Mouse (Mus musculus): ENCODE data around the gene Fgf3.

The Fgf3 gene

DNA sequence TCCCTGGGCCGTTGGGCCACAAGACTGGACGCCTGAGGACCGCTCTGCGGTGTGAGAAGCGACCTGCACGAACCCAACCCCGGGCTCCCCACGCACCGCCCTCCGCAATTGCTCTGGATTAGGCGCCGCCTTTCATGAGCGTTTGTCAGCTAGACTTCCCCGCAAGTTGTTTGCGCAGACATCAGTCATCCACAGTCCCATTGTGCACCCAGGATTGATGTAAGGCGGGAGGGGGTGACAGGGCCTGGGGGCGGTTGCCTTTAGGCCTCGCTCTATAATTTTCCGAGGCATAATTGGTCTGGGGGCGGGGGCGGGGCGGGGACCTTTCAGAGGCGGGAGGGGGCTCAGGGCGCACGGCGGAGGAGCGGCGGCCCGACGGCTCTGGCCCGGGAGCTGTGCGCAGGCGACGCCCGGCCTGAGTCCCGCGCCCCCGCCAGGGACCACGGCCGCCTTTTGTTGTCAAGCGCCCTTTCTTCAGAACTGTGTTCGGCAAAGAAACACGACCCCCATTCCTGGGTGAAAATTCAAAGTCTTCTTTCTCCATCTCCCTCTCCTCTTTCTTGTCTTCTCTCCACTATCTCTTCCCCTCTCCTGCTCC lies at the start of gene Fgf3:
Fgf3 (plus strand) TSS at position 193 of the 598 bp plus-strand sequence.
- DNase-seq (ENCODE audit: low spot score in 2 of 2) = no peak

DNA sequence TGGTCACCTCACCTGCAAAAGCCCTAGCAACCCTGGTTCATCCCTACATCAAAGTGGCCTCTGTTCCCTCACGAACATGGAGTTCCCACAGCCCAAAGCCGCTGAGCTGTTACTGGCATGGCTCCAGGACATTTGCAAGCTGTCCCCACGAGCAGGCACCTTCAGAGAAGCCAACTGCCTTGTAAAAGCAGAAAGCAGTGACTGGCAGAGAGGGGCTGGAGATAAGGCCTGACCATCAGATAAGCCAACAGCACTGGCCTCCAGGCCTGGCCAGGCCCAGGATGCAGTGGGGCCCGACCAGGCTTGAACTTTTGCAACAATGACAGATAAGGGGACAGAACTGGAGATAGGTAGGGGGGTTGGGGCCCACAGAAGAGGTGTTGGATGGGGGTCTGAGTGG lies 49.3 kb upstream of the Fgf3 start:
- no peak for DNase-seq (ENCODE audit: low spot score in 2 of 2)

DNA sequence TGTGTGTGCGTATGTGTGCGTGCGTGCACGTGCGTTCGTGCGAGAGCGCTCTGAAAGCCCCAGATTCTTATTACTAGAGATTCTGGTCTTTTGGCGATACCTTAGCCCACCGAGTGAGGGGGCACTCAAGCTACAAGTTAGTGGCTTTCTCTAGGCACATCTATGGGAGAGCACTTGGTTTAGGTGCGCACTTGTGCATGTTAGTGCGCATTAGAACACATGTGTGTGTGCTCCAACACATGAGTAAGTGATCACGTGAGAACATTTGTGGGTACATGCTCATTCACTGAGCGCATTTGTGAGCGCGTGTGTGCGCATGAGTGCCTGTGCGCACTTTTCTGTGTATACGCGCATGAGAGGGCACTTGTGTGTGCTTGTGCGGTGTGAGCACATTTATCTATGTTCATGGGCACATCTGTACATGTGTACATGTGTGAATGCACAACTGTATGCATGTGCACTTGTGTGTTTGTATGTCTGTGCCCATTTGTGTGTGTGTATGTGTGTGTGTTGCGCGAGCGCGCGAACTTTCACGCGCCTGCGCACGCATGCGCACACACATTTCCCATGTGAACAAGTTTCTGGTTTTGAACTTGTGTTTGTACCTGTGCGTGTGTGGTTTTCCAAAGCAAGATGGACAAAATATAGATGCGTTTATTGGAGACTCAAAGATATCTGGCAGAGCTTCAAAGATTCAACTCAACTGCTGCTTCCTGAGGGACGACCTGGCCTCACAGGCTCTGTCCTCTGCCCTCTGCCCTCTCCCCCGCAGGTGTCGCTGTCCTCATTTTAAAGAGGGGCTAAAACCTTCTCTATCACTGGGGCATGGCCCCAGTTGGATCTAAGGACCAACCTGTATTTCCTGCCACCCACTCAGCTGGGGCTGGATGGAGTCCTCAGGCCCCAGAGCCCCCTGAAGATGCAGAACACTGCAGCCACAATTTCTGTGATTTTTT lies 48.0 kb upstream of the Fgf3 start:
- DNase-seq (ENCODE audit: low spot score in 2 of 2) = peak in 1 of 2 experiments; percentile 3

DNA sequence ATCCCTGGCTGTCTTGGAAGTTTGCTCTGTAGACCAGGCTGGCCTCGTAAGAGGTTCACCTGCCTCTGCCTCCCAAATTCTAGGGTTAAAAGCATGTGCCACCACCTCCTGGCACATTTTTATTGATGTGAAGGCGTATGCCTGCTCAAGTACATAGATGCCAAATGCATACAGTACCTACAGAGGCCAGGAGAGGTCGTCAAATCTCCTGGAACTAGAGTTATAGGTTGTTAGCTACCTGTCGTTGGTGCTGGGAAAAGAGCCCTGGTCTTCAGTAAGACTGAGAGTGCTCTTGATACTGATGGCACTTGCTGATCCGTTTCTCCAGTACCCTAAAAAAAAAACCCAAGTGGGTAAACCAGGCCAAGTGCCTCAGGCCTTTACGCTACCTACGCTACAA lies 46.5 kb upstream of the Fgf3 start:
- no peak for DNase-seq (ENCODE audit: low spot score in 2 of 2)

DNA sequence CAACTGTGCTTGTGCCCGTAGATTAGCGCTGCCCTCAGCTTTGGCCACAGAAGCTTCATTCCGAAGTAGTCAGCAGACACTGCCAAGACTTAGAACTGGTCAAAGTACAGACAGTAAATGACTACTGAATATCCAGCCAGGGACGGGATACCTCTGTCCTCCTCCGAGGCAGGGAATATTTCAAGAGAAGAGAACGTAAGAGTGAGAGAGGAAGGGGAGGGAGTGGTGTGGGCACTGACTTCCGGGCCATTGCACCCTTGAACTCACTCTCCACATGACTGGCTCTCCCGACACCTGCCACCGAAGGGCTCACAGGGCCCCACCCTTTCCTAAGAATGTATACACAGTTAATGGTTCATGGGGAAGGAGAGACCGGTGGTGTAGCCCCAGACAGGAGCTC lies 44.6 kb upstream of the Fgf3 start:
- DNase-seq (ENCODE audit: low spot score in 2 of 2) = no peak

DNA sequence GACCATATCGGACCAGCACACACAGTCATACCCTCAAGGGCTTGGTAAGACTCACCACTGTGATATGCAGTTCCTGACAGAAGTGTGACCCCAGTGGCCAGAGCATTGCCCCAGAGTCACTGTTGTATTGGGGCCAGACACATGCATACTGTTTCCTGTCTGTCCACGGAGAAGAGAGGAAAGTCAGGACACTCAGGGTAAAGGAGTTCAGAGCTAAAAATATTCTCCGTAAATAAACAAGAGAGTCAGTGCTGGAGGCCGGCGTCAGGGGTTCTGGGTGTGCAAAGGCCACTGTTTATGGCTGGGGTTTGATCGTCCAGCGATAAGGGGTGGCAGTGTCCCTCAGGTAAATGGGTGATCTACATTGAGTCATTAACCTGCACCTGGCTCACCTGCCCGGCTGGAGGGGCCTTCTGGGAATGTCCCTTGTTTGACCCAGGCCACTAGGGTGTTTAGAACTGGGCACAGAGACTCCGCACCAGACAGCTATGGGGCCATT lies 41.9 kb upstream of the Fgf3 start:
- no peak for DNase-seq (ENCODE audit: low spot score in 2 of 2)

DNA sequence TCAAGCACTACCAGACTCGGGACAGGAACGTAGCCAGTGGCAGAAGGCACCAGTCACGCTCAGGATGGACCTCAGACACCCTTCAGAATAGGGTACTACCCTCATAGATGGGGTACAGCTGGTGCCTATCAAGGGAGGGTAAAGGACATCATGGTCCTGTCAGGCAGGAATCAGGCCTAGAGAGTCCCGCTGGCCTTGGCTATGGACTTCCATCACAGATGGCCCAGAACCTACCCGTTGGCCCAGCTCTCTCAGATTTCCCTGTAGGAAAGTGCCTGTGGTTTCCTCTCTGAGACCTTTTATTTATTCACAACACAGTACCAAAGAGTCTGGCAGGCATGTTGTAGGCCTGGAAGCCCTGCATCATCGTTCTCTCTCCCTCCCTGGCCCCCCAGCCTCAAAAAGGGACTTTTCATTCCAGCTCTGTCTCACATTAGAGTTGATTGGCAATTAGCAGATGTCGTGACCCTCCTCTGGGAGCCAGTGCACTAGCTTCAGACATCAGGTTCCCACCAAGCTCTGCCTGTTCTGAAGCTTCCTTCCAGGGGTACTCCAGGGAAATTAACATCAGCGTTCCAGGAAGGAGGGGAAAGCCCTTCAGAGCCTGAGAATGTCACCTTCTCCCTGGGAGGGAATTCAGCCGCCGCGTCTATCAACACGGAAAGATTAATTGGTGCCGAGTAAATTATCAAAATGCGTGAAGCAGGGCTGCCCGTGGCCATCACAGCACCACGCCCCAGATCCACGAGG lies 40.7 kb upstream of the Fgf3 start:
- DNase-seq (ENCODE audit: low spot score in 2 of 2) = no peak

DNA sequence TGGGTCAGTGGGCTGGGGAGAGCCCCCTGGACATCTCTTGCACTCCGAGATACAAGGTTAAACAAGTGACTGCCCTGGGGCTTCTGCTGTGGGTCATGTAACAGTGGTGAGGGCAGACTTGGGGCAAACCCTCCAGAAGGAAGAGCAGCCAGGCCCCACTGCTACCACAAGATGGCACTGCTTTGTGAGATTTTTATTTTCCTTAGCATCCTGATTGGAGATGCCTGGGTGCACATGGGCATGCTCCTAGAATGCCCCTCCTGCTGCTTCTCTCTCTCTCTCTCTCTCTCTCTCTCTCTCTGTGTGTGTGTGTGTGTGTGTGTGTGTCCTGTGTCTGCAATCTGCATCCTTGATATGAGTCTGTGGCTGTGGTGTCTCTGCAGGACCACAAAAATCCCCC lies 39.4 kb upstream of the Fgf3 start:
- DNase-seq (ENCODE audit: low spot score in 2 of 2) = peak; percentile 17 to 43

DNA sequence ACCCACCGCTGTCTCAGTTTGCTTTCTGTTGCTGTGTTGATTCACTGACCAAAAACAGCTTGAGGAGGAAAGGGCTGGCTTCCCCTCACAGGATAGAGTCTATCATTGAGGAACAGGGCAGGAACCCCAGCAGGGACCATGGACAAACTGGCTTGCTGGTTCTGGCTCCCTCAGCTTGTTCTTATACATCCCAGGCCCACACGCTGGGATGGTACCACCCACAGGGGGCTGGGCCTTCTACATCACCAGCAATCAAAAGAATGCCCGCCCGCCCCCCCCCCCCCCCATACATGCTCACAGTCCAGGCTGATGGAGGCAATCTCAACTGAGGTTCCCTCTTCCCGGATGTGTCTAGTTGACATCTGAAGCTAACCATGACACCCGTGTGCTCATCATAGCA lies 30.8 kb upstream of the Fgf3 start:
- no peak for DNase-seq (ENCODE audit: low spot score in 2 of 2)

DNA sequence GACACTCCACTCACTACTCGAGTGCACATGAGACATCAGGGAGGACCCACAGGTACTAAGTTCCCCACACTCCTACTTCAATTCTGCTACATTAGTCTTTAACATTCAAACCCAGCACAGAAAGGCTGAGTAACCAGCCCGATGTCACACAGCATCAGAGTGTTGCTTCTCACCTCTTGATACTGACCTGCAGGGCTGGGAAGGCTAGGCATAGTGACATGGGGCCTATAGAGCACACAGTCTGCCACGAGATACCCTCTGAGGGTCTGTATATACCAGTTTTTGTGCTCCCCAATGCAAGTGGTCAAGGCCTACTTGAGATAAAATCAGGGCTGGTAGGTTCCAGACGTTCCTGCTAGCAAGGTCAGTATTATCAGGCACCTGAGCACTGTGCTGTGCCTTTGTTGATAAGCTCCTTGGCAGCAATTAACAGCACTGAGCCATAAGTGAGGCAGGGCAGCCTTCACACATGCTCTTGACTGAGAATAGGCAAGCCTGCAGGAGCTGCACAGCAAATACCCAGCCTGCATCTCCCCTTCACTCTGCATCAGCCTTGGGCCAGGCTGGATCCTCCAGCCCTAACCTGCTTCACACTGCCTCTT lies 29.8 kb upstream of the Fgf3 start:
- no peak for DNase-seq (ENCODE audit: low spot score in 2 of 2)

DNA sequence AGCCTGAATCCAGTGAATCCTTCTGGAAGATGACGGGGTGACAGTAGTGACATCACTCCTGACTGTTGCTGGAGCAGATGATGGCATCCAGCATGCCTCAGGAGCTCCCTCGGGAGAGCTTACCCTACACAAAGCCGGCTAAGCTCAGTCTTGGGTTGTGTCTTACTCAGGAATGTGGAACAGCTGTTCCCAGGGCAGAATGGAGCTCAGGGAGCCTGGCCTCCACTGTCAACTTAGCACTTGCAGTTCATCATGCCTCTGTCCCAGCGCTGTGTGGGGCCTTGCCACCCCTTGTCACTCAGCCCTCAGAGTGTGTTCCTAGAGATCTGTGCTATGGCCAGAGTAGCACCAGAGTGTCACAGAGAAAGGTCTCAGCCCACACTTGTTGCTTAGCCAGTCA lies 26.4 kb upstream of the Fgf3 start:
- no peak for DNase-seq (ENCODE audit: low spot score in 2 of 2)

DNA sequence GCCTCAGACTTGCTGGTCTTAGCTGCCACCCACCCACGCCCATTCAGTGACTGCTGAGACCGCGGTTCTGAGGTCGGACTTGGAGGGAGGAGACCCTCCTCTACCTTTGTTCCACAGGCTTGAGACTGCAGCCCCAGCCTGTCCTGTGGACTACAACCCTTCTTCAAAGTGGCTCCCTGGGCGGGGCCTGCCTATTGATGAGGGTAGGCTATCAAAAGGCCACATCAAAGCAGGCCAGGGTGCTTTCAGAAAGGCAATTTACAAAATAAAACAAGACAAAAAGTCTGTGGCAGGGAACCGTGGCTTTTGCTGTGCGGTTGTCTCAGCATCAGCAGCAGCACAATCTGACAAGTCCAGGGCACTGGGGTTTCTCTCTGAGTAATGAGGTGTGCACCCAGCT lies 16.0 kb upstream of the Fgf3 start:
- no peak for DNase-seq (ENCODE audit: low spot score in 2 of 2)

DNA sequence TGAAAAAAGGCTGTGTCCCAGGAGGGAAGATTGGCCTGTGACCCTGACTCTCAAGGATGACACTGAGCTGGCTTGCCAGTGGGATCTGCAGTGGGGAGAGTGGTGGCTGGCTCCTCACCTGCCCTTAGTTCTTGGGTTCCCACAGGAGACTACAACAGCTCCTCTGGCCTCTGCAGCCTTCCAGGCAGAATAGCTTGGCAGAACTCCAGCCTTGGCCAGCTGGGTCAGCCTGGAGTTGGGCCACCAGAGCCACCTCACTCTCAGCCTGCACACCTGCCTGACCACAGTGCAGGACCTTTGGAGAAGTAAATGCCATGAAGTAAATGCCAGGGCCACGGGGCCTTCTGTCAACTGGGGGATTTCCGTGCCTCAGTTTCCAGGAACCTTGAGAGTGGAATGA lies 13.9 kb upstream of the Fgf3 start:
- no peak for DNase-seq (ENCODE audit: low spot score in 2 of 2)

DNA sequence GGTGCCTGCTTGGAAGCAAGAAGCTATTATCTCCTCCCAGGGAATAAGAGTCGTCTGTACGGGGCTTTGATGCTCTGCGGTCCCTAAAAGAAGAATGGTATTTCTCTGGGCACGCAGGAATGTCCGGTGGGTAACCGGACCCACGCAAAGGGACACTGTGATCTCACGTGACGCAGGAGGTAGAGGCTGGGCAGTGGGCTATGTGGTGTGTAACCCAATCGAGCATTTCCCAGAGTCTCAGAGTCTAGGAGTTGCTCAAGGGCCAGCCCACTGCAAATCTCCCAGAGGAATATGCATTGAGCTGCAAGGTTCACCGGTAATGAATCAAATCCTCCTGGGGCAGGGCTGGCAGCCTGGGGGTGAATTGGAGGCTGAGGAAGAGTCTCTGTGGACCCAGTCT lies 9.5 kb upstream of the Fgf3 start:
- no peak for DNase-seq (ENCODE audit: low spot score in 2 of 2)

DNA sequence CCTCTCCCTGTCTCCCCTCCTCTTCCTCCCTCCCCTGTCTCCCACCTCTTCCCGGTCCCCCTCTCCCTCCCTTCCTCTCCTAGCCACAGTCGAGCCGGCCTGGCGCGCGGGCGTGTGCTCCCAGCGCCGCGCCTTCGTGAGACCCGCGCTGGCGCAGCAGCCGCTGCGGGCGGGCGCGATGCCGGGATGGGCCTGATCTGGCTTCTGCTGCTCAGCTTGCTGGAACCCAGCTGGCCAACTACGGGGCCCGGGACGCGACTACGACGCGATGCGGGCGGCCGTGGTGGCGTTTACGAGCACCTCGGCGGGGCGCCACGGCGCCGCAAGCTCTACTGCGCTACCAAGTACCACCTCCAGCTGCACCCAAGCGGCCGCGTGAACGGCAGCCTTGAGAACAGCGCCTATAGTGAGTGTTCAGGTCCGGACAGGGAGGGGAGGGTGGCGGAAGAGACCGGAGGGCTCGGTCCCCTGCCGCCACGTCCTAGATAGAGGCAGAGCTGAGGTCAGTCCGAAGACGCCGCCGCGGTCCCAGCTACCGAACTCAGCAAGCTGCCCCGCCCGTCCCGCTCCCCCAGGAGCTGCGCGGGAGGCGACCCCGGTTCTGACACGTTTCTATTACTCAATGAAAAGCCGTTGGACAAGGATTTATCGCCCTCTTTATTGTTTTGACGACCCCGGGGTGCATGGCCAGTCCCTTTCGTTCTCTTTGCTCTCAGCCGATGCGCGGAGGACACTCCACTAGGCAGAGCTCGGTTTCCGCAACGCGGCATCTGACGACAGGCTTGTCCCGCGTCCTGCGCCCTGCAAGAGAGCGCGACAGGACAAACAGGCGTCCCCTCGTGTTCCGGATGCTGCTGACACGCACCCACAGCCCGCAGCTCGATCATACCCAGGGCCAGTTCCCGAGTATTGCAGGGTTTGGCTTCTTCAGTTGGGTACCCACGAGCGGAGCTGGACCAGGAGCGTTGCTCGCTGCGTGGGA lies 930 bp downstream of the Fgf3 start:
- DNase-seq (ENCODE audit: low spot score in 2 of 2) = peak; percentile 6 to 12

DNA sequence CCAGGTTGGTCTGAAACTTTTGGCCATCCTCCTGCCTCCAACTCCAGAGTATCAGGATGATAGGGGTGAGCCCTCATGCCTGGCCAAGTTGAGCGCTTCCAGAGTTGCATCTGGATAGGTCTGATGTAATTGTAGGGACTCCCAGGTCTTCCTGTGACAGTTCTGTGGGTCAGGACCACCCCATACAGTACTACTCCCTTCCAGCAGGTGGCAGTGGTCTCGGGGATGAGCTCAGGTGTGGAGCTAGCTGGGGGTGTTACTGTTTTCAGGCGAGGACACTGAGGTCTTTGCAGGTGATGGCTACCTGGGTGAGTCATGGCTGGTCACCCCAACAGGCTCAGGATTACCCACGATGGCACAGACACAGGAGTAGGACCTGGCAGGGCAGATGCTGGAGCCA lies 8.3 kb downstream of the Fgf3 start:
- DNase-seq (ENCODE audit: low spot score in 2 of 2) = no peak

DNA sequence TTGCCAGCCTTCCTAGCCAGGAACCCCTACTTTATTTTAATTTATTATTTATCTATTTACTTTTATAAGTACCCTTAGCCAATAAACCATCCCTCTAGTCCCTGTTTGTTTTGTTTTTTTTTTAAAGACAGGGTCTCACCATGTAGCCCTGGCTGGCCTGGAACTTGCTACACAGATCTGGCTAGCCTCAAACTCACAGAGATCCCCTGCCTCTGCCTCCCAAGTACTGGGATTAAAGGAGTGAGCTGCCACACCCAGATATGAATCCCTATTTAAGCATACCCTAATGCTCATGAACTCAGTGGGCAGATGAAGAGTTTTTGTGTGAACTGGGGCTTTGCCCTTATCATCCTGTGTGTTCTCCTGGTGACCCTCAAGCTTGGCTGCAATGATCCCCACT lies 9.2 kb downstream of the Fgf3 start, which contains the start of gene Fgf4:
Fgf4 (plus strand) TSS at position 301 of the 400 bp plus-strand sequence.
- no peak for DNase-seq (ENCODE audit: low spot score in 2 of 2)

DNA sequence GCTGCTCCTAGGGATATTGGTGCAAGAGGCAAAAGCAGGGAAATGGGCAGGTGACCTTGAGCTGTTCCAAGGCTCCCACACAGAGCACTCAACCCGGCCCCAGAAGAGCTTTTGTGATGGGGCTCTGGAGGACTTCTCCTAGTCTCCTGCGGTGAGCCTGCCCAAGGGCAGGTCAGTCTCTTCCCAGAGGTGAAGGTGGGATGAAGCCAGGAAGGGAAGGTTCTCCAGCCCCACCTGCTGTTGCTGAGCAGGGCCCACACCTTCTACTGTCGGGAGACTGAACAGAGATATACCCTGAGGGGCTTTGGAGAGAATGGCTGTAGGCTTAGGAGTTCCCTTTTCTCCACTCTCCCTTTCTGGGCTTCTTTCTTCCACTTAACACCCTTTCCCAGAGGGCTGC lies 13.4 kb downstream of the Fgf3 start:
- DNase-seq (ENCODE audit: low spot score in 2 of 2) = no peak

DNA sequence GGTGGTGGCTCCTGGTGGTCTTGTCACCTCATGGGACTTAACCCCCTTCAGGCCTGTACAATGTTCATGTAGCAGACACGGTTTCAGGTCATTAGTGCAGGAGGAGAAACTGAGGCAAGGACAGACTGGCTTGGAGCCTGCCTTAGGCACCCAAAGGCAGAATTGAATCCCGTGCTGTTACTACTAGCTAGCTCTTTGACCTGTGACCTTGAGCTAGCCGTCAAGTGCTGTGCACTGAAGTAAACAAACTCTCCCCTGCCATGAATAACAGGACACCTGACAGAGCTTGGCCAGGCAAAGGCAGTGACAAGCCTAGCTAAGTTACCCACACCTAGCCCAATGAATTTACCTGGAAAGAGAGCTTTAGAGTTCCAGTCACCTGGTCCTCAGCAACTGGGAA lies 17.1 kb downstream of the Fgf3 start:
- DNase-seq (ENCODE audit: low spot score in 2 of 2) = no peak

DNA sequence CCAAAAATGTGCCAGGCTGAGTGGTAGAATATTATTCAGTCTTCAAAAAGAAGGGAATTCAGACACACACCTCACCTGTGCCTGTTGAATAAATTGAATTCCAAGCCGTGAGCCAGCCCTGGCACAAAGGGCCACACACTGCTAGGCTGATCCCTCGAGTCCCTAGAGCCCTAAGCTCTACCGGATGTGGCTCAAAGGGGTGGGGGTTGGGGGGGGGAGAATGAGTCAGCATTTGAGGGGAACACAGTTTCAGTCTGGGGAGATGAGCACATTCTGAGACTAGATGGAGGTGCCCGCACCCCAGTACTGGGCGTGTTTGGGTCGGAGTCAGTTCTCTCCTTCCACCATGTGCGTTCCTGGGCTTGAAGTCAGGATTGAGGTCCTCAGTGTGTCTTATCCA lies 19.3 kb downstream of the Fgf3 start:
- no peak for DNase-seq (ENCODE audit: low spot score in 2 of 2)

All from frontal cortex, postnatal 36 days (tissue).